Mouse (Mus musculus) liver, embryonic 14.5 days (tissue): ENCODE results near the gene Ldb3.

ENCODE experiments used
- CTCF ChIP-seq: IDR thresholded peaks from 2 replicates; pipeline ENCODE4 v1.5.1; 2016; ENCODE audit warnings: antibody characterized with exemption, low read depth, control low read depth
- EP300 ChIP-seq: IDR thresholded peaks from 2 replicates; pipeline ENCODE4 v1.6.1; 2016; ENCODE audit warnings: antibody characterized with exemption, low read depth

GRCm38 (mm10) chr14:34635721-34636120, 47.2 kb upstream of the Ldb3 start:
- TF ChIP-seq CTCF (no peak), EP300 (no peak)
